Mouse (Mus musculus) liver, adult (tissue): ENCODE measurements around the gene Ankrd12.

ENCODE experiments used
- GATA4 ChIP-seq: IDR thresholded peaks from 2 replicates; pipeline ENCODE4 v1.6.1; 2014; ENCODE audit warnings: mild to moderate bottlenecking, low read length; ENCODE audit not compliant: insufficient replicate concordance

The Ankrd12 gene

DNA sequence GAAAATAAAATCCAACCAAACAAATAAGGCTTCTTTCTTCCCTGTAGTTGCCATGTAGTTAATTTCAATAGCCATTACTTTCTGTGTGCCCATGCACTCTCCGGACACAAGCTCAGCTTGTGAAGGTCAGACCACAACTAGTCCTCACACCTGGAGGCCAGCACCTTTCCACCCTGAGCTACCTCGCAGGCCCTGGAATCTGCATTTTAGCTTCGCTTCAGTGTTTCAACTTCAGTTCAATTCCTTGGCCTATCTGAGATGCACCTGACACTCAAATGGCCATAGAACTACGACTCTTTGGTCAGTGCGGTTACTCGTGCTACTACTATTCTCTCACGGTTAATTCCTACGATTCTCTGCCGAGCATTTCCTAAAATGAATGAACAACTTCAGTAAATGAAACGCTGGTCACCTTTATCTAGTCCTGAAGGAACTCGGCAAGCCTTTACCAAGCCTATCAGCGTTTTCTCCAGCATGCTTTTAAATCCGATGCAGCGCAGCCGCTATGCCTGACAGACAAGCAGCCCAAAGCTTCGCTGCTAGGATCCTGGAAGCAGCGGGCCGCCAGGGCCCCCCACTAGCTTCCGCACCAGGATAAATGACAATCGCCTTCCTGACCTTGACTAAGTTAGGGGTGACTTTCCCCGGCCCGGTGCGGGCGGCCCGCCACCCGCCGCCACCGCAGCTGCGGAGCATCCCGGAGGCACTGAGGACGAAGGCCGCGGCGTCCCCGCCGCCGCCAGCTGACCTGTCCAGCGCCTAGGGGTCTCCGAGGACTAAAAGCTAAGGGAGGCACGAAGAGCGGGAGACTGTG lies 23.9 kb upstream of the Ankrd12 start:
- no peak for TF ChIP-seq GATA4

DNA sequence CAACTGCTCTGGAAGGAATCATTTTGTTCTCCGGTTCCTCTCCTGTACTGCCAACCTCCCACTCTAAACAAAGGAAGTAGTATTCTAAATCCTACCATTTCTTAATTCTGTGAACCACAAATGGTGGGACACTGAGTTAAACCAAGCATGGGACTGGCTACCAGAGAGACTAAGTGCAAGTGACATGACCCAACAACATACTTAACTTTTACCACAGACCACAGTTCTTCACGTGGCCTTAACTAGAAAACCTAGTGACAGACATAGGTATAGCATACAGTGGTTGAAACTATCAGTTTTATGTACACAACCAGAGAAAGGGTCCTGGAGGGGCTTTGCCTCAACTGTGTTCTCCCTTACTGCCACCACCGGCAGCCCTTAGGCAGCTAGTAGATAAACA lies 15.8 kb upstream of the Ankrd12 start:
- no peak for TF ChIP-seq GATA4

- no peak for TF ChIP-seq GATA4
These were observed 15.2 kb upstream of the Ankrd12 start for GRCm38 (mm10) chr17:66092065-66092464.

DNA sequence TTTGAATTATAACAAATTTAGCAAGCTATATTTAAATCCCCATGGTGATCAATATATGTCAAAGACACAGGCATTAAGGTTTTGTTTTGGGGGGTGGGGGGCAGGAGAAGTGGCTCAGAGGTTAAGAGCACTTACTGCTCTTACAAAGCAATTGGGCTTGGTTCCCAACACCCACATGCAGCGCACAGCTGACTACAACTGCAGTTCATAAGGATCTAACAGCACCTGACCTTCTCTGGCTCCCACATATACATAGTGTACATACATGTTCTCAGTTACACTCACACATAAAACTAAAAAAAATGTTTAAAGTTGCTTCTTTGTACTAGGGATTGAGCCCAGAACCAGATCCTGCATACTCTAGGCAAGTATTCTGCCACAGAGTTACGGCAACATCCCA lies 14.5 kb upstream of the Ankrd12 start:
- no peak for TF ChIP-seq GATA4

GRCm38 (mm10) chr17:66090251-66090650 lies 13.4 kb upstream of the Ankrd12 start:
- no peak for TF ChIP-seq GATA4

DNA sequence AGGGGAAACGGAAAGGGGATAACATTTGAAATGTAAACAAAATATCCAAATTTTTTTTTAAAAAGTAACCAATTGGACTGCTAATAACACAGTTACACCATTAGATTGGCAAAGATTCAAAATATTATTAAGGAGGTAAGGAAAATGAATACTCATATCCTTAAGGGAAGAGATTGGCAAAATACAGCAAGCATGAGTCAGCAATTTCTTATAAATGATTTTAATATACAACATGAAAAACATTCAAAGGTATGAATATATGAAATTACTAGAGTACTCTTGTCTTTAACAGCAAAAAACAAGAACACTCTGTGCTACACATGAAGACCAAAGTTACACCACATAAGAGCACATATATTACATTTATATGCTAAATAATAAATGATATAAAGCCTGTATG lies 8.1 kb upstream of the Ankrd12 start:
- TF ChIP-seq GATA4: no peak

- TF ChIP-seq GATA4: no peak
These were observed 7.6 kb upstream of the Ankrd12 start for GRCm38 (mm10) chr17:66084486-66084885.

GRCm38 (mm10) chr17:66077437-66077850 lies 555 bp upstream of the Ankrd12 start:
- no peak for TF ChIP-seq GATA4

GRCm38 (mm10) chr17:66076174-66076927 lies 538 bp downstream of the Ankrd12 start:
- no peak for TF ChIP-seq GATA4

GRCm38 (mm10) chr17:66075827-66076173 lies 1.1 kb downstream of the Ankrd12 start:
- TF ChIP-seq GATA4: no peak

GRCm38 (mm10) chr17:66073971-66074370 lies 2.9 kb downstream of the Ankrd12 start:
- no peak for TF ChIP-seq GATA4

DNA sequence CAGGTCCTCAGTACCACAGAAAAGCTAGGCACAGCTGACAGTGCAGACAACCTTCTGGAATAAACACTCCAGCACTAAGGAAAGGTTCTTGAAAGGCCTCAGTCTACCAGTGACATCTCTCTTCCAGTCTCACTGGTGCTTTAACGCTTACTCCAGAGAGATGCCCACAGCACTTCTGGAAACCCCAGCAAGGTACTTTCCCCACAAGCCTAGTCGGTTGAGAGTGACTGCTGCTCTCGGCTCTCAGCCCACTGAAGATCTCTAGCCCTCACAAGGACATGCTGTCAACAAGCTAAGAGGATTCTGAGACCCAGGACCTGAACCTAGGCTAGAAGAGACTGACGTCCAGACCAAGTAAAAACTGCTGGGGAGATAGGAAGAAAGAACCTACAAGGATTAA lies 11.8 kb downstream of the Ankrd12 start:
- no peak for TF ChIP-seq GATA4

- no peak for TF ChIP-seq GATA4
These were observed 15.5 kb downstream of the Ankrd12 start for GRCm38 (mm10) chr17:66061241-66061938.

DNA sequence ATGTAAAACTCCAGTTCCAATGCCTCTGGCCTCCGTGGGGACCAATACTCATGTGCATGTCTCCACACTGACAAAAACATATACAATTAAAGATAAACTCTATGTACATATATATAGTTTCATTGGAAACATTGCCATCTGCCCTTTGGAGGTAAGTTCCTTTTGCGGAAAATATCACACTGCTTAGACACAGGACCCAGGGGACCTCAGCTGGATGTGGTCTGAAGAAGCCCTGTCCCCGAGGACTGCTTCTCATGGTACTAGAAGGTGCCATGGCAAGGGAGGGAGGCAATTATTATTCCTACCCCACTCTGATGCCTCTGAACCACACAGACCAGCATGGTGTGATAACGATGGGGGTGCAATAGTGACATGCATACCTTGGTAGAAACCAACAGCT lies 18.7 kb downstream of the Ankrd12 start:
- TF ChIP-seq GATA4: no peak

DNA sequence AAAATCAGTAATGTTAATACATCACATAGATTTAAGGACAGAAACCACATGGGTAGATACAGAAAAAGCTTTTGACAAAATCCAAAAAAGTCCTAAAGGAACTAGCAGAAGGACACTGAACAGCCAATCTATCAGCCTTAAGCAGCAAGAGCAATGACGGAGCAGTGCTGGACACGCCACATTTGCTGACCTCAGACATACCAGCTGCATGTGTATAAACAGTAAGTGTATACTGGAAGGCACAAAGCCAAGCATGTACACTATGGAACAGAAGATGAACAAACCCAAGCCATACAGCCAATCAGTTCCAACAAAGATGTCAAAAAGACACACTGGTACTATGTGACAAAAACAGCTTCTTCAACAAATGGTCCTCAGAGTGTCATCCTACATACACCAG lies 19.7 kb downstream of the Ankrd12 start:
- no peak for TF ChIP-seq GATA4

- no peak for TF ChIP-seq GATA4
These were observed 23.5 kb downstream of the Ankrd12 start for GRCm38 (mm10) chr17:66053349-66053748.
